ENCODE assay signal across 27 mouse cellular contexts in the genomic region with DNA sequence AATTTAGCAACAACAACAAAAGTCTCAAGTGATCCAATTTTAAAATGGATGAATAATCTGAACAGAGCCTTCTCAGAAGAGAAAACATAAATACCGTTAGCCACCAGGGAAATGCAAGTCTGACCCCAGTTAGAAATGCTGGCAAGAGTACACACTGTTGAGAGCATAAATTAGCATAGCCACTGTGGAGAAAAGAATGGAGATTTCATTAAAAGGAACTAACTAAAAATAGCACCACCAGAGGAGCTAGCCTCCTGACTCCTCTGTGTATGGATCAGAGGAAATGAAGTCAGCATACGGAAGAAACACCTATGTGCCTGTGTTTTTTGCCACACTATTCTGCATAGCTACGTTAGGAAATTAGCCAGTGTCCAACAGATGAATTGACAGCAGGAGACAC.
DNase-seq lines count a peak whose midpoint lies in the region; ATAC-seq and TF ChIP-seq lines count a peak whose summit lies in the region.
"Had no signal": no experiment of that assay in that cellular context is flagged by ENCODE, and none has a peak within 500 bp of the region (broad histone marks: within the 10 kb centered on the region; RNA-seq: fewer than 3 reads in every experiment).

No protein-coding gene starts in this region.

- H3K9me3 ChIP-seq in hindbrain, embryonic 14.5 days (ENCODE audit: control insufficient read depth, low read length): no peaks in the 10 kb centered on the region
- no peaks in the 10 kb centered on the region for H3K9me3 ChIP-seq in hindbrain, embryonic 16.5 days (ENCODE audit: control insufficient read depth, low read length)
- no peaks in the 10 kb centered on the region for H3K9me3 ChIP-seq in midbrain, embryonic 12.5 days
- no peaks in the 10 kb centered on the region for H3K9me3 ChIP-seq in midbrain, embryonic 10.5 days (replicated peaks)
- H3K9me3 ChIP-seq in midbrain, postnatal 0 days (ENCODE audit: low read length): no peaks in the 10 kb centered on the region
- H3K9me3 ChIP-seq: embryonic facial prominence, embryonic 13.5 days; heart, embryonic 10.5 days; hindbrain, embryonic 13.5 days; limb, embryonic 12.5 days; liver, embryonic 15.5 days; neural tube, embryonic 13.5 days had no signal

- H3K4me2 ChIP-seq in hindbrain, embryonic 14.5 days (replicated peaks): no peak overlapping the region
- H3K4me2 ChIP-seq in hindbrain, embryonic 16.5 days (ENCODE audit: low read length): no peak overlapping the region
- H3K4me2 ChIP-seq in midbrain, embryonic 12.5 days (replicated peaks): no peak overlapping the region
- H3K4me2 ChIP-seq in midbrain, postnatal 0 days (ENCODE audit: low read depth, low read length, poor library complexity, severe bottlenecking): no peak overlapping the region
- H3K4me2 ChIP-seq: embryonic facial prominence, embryonic 13.5 days; hindbrain, embryonic 13.5 days; limb, embryonic 12.5 days; liver, embryonic 15.5 days; lung, embryonic 14.5 days; neural tube, embryonic 13.5 days had no signal

- no peaks in the 10 kb centered on the region for H3K27me3 ChIP-seq in hindbrain, embryonic 14.5 days (ENCODE audit: control insufficient read depth, insufficient read depth, low read length)
- H3K27me3 ChIP-seq in hindbrain, embryonic 16.5 days (replicated peaks; ENCODE audit: control insufficient read depth, insufficient read depth, low read length): no peaks in the 10 kb centered on the region
- H3K27me3 ChIP-seq in midbrain, embryonic 12.5 days: no peaks in the 10 kb centered on the region
- no peaks in the 10 kb centered on the region for H3K27me3 ChIP-seq in midbrain, embryonic 10.5 days (ENCODE audit: low read depth, poor library complexity, severe bottlenecking)
- no peaks in the 10 kb centered on the region for H3K27me3 ChIP-seq in midbrain, postnatal 0 days (ENCODE audit: insufficient read depth, low read length)
- H3K27me3 ChIP-seq: embryonic facial prominence, embryonic 13.5 days; hindbrain, embryonic 13.5 days; limb, embryonic 12.5 days; liver, embryonic 15.5 days; neural tube, embryonic 13.5 days; Patski had no signal

- no peak overlapping the region for H3K4me3 ChIP-seq in hindbrain, embryonic 14.5 days (replicated peaks; ENCODE audit: low read length)
- H3K4me3 ChIP-seq in hindbrain, embryonic 16.5 days (ENCODE audit: low read length): no peak overlapping the region
- no peak overlapping the region for H3K4me3 ChIP-seq in midbrain, embryonic 12.5 days
- H3K4me3 ChIP-seq in midbrain, embryonic 10.5 days: no peak overlapping the region
- H3K4me3 ChIP-seq in midbrain, postnatal 0 days (ENCODE audit: low read depth, low read length): no peak overlapping the region
- H3K4me3 ChIP-seq: embryonic facial prominence, embryonic 13.5 days; heart, embryonic 10.5 days; hindbrain, embryonic 13.5 days; limb, embryonic 12.5 days; liver, embryonic 15.5 days; neural tube, embryonic 13.5 days had no signal

- no peak for ATAC-seq in hindbrain, embryonic 14.5 days (ENCODE audit: low FRiP score)
- ATAC-seq in hindbrain, embryonic 16.5 days: no peak
- ATAC-seq in midbrain, embryonic 12.5 days (ENCODE audit: low FRiP score, low read depth): peak; percentile 49; the same call in 1 of the 2 replicates
- ATAC-seq in midbrain, postnatal 0 days (ENCODE audit: low FRiP score): no peak
- ATAC-seq: Patski had no signal

- peak overlapping the region; percentile 15; the same call in 1 of the 2 replicates for H3K27ac ChIP-seq in hindbrain, embryonic 14.5 days
- H3K27ac ChIP-seq in hindbrain, embryonic 16.5 days (ENCODE audit: low read depth, low read length): no peak overlapping the region
- H3K27ac ChIP-seq in midbrain, embryonic 12.5 days (replicated peaks): no peak overlapping the region
- no peak overlapping the region for H3K27ac ChIP-seq in midbrain, embryonic 10.5 days (replicated peaks)
- H3K27ac ChIP-seq in midbrain, postnatal 0 days (ENCODE audit: low read depth, low read length): no peak overlapping the region
- H3K27ac ChIP-seq: embryonic facial prominence, embryonic 13.5 days; heart, embryonic 10.5 days; hindbrain, embryonic 13.5 days; limb, embryonic 12.5 days; liver, embryonic 15.5 days; neural tube, embryonic 13.5 days had no signal

- H3K4me1 ChIP-seq in hindbrain, embryonic 14.5 days (replicated peaks; ENCODE audit: control insufficient read depth, insufficient read depth, low read length): 0 out of 2 replicates have a peak, but pooled peaks cover 6% of the 10 kb centered on the region
- H3K4me1 ChIP-seq in hindbrain, embryonic 16.5 days (ENCODE audit: control insufficient read depth, insufficient read depth, low read depth, low read length): peaks cover 6% of the 10 kb centered on the region
- peaks cover 14% of the 10 kb centered on the region for H3K4me1 ChIP-seq in midbrain, embryonic 12.5 days
- H3K4me1 ChIP-seq in midbrain, embryonic 10.5 days: peaks cover 24% of the 10 kb centered on the region
- no peaks in the 10 kb centered on the region for H3K4me1 ChIP-seq in midbrain, postnatal 0 days (ENCODE audit: insufficient read depth, low read length)
- H3K4me1 ChIP-seq: embryonic facial prominence, embryonic 13.5 days; heart, embryonic 10.5 days; limb, embryonic 12.5 days; liver, embryonic 15.5 days had no signal

- peak; percentile 4 for DNase-seq in cerebellum, adult 9-10 months
- DNase-seq in cerebellum, postnatal 36 days: no peak
- no peak for DNase-seq in hindbrain, embryonic 14.5 days (ENCODE audit: low spot score)
- DNase-seq in midbrain, embryonic 10.5 days (ENCODE audit: low spot score): no peak
- peak; percentile 40 for DNase-seq in midbrain, postnatal 0 days (ENCODE audit: low spot score)
- no peak for DNase-seq in gastrocnemius, adult 18-20 months (ENCODE audit: low spot score)
- DNase-seq: adrenal gland, postnatal 10 days; cerebellum, adult 8-10 months; gastrocnemius, postnatal 25 days; heart, adult 11 months; heart, postnatal 36 days; kidney, adult 18-20 months; kidney, postnatal 4 days; lung, embryonic 14.5 days; right cerebral cortex, postnatal 4 days; thymus, adult 2 months; thymus, postnatal 36 days had no signal

- 0 out of 2 replicates have a peak, but pooled peaks have one; percentile 8 for TF ChIP-seq CTCF in midbrain, postnatal 0 days (IDR thresholded peaks at IDR 0.05)

- H3K36me3 ChIP-seq in hindbrain, embryonic 14.5 days (replicated peaks; ENCODE audit: control insufficient read depth, insufficient read depth): no peaks in the 10 kb centered on the region
- H3K36me3 ChIP-seq in hindbrain, embryonic 16.5 days (ENCODE audit: control insufficient read depth, insufficient read depth, low read length): no peaks in the 10 kb centered on the region
- H3K36me3 ChIP-seq in midbrain, embryonic 12.5 days: no peaks in the 10 kb centered on the region
- H3K36me3 ChIP-seq in midbrain, embryonic 10.5 days: no peaks in the 10 kb centered on the region
- no peaks in the 10 kb centered on the region for H3K36me3 ChIP-seq in midbrain, postnatal 0 days (ENCODE audit: insufficient read depth, low read length)
- H3K36me3 ChIP-seq: embryonic facial prominence, embryonic 13.5 days; G1E; heart, embryonic 10.5 days; hindbrain, embryonic 13.5 days; limb, embryonic 12.5 days; liver, embryonic 15.5 days; neural tube, embryonic 13.5 days had no signal

- WGBS in hindbrain, embryonic 14.5 days: 24% methylated on average over 3 of the region's 3 CpGs
- 18% methylated on average over 3 of the region's 3 CpGs for WGBS in hindbrain, embryonic 16.5 days
- WGBS in midbrain, embryonic 12.5 days: 46% methylated on average over 3 of the region's 3 CpGs
- 83% methylated on average over 3 of the region's 3 CpGs for WGBS in midbrain, embryonic 10.5 days
- WGBS in midbrain, postnatal 0 days: 16% methylated on average over 3 of the region's 3 CpGs

- H3K9ac ChIP-seq in hindbrain, embryonic 14.5 days: no peak overlapping the region
- H3K9ac ChIP-seq in hindbrain, embryonic 16.5 days (ENCODE audit: low read depth, low read length): no peak overlapping the region
- H3K9ac ChIP-seq in midbrain, embryonic 12.5 days (replicated peaks): no peak overlapping the region
- H3K9ac ChIP-seq in midbrain, postnatal 0 days (replicated peaks; ENCODE audit: low read length, poor library complexity, severe bottlenecking): no peak overlapping the region
- H3K9ac ChIP-seq: embryonic facial prominence, embryonic 13.5 days; hindbrain, embryonic 13.5 days; limb, embryonic 12.5 days; liver, embryonic 15.5 days; lung, embryonic 14.5 days; neural tube, embryonic 13.5 days had no signal

Comparison
In these comparisons a context has a peak if more than half of its experiments do, and no peak if none do; other contexts are left out.
1. DNase-seq: peak in cerebellum, adult 9-10 months (single experiment) and midbrain, postnatal 0 days (single experiment); none in cerebellum, postnatal 36 days (0 of 2), hindbrain, embryonic 14.5 days (single experiment), midbrain, embryonic 10.5 days (single experiment) and gastrocnemius, adult 18-20 months (single experiment).